Mouse (Mus musculus) urinary bladder, postnatal 36 days (tissue): ENCODE data around the gene Cd300lf.

Experiments
- DNase-seq, 2 experiments: peaks; one replicate each; pipeline ENCODE4 v3.0.0; 2022; ENCODE audit warnings: low spot score in 2 of 2, mixed read lengths in 1 of 2

Cd300lf gene

DNA sequence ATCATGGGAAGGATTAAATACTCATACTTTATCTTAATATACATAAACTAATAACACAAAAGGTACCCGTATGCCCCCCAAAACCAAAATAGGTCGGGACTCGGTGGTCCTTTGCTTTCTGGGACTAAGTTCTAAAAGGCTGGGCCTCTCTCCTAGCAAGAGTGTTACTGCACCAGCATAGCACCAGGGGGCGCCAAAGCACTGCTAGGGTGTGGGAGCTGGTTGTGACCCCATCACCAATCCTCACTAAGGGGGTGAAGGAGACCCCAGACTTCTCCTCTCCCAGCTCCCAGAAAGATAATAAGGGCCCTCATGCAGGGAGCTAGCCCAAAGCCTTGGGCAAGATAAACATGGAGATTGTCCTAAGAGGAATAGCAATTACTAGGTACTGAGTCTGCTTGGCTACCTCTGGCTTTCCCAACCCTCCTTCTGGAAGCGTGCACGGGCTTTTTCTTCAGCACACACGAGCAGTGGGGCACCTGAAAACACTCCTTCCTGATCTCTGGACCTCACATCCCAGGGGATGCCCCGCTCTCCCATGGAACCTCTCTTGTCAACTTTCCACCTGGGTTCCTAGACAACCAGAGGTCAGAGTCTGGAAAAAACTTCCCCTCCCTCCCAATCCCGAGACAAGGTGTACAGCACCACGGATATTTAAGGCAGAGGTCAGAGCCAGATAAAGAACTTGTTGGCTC is 27.2 kb upstream of the Cd300lf start:
- DNase-seq = peak; percentile 74 to 78

DNA sequence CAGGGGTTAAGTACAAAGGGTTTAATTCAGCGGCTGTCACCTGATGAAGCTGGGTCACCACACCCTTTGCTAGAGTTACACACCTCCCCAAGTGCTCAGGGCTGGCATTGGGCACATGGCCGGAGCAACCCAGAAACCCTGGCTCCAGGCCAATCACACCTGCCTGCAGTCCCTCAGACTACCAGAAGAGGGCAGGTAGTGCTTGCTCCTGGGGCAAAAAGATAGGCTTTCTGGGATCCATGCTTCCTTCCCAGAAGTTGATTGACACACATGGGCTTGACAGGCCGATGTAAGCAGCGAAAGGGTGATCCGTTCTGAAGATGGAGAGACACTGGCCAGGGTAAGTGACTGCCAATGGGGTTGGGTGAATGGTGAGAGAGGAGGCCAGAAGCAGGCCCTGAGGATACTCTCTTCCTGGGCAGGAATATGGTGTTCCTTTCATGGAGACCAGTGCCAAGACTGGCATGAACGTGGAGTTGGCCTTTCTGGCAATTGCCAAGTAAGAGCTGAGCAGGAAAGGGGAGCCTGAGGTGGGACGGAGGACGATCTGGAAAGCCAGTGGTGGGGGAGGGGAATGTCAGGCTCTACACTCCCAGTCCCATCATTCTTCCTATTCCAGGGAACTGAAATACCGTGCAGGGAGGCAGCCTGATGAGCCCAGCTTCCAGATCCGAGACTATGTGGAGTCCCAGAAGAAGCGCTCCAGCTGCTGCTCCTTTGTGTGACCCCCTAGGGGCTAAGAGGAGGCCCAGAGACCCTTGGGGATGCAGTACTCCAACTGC is 26.4 kb upstream of the Cd300lf start:
- DNase-seq = peak; percentile 89

DNA sequence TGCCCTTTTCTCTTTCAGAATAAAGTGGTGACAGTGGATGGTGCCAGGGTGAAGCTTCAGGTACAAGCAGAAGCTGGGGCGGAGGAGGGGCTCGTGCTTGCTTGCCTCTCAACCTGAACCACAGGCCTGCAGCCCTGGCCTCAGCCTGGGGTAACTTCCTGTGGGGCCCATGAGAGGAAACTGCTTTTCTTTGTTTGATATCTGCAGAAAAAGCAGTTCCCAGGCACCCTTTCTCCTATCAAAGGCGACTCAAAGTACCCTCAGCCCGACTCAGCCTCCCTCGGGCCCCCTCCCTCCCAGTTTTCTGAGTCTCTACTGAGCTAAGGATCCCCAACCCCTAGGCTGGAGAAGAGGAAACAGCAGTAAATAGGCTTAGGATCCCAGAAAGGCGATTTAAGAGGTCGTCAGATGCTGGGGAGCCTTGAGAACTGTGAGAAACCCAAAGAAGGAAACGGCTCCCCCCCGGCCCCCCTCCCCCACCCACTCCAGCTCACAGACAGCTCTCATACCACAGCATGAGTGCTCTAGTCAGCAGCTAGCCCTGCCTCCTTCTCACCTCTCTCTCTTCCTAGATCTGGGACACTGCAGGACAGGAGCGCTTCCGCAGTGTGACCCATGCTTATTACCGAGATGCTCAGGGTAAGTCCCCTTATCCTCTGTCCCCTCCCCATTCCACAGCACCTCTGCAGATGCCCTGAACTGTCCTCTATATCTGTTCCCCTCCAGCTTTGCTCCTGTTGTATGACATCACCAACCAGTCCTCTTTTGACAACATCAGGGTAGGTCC is 24.3 kb upstream of the Cd300lf start:
- no peak for DNase-seq

DNA sequence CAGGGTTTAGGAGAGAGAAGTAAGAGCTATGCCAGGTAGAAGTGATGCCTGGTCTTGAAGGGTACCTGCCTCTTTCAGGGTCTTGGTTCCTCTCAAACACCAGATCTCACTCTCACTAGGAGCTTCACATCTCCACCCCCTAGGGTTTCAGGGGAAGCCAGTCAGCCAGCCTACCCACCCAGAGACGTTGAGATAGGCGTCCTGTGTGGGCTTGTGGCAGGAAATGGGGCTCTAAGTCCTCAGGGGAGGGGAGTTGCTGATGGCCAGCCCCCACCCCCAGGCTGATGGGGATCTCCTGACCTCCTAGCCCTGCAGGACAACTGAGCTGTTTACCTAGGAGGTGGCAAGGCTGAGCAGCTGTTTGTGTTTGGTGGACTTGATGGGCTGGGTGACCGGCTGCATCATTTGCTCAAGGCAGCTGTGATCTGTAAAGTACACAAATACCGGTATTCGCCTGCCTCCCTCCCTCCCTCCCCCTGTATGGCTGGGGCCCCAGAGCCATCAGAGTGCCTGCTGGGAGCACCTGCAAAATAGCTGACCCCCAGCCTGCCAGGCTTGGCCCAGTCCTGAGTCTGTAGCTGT is 21.4 kb upstream of the Cd300lf start:
- DNase-seq = no peak

DNA sequence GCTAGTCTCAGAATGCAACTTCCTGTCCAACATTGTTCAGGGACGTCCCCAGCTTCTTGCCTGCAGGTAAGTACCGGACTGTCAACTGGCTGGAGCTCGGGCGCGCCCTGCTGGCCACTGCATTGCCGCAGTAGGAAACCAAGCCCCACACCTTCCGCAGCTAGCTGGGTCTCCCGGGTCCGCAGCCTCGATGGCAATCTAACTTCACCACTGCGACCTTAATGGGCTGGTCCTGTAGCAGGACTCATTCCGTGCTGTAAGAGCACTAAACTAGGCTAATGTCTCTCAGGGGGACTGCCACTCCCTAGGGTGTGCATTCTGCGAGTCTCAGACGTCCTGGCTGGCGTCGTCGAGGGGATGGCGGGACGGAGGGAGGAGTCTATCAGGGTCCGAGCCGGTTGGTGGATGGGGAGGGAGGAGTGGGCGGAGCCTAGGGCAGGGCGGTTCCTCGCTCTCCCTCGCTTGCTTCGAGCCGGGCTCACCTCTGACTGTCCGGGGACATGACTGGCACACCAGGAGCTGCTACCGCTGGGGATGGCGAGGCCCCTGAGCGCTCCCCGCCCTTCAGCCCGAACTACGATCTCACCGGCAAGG is 20.0 kb upstream of the Cd300lf start:
- DNase-seq = peak; percentile 68 to 75

DNA sequence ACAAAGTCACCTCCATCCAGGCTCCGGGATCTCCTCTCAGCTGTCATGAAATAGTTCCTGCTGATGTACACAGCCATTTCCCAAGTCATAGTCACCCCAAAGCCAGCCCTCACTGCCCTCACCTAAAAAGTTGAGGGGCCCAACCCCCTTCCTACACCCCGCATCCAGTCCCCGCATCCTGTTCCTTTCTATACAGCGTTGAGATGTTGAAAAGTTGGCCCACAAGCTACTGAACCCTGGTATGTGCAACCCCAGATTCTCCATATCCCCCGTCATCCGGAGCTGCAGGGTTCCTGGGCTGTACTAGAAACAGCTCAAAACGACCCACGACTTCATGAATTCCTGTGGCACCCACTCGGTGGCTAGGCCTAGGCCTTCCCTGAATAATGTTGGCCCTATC is 19.3 kb upstream of the Cd300lf start:
- DNase-seq = no peak

DNA sequence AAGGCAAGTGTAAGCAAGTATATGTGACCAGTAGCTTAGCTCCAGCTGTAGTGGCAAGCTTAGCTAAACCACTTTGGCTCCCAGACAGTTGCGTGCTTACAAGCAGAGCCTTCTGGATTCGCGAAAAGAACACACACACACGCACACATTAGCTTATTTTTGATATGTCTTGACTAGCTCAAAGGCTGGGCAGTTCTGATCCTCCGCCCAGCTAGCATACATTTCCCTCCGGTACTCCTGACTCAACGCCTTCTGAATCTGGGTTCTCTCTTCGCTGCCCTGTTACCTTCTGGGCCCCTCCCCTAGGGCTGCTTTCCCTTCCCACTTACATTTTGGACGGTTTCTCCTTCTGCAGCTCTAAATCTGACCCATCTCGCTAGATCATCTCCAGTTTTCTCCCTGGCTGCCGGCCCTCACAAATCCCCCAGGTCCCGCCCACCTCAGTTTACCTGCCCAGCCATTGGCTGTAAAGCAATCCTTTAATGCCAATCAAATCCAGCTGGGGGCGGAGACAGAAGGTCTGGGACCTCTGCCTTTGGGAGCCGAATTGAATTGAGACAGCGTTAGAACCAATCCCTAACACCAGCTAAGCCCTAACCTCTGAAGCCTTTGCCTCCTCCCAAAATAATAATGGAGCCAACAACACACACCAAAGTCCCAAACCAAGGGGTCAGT is 18.1 kb upstream of the Cd300lf start:
- peak; percentile 23 to 57 for DNase-seq

DNA sequence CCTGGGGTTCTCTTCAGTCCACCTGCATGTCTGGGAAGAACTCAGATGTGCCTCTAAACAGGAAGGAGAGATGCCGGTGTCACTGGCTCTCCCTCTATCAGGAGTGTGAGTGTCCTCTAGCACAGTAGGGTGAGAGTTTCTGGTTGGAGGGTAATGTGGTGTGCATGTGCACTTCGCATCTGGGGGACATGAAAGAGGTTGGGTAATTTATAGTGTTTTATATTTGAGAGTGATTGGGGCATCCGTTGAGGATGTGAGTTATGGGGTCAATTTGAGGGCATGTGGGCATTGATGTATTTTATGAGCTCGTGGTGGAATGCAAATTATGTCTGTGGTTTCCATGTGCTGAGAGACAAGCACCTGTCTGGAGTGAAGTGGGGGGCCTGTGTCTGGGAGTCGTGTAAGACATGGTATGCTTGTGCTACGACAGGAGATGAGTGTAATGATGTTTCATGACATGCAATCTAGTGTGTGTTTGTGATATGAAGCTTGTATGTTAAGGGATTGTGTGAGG is 17.0 kb upstream of the Cd300lf start:
- DNase-seq = no peak

DNA sequence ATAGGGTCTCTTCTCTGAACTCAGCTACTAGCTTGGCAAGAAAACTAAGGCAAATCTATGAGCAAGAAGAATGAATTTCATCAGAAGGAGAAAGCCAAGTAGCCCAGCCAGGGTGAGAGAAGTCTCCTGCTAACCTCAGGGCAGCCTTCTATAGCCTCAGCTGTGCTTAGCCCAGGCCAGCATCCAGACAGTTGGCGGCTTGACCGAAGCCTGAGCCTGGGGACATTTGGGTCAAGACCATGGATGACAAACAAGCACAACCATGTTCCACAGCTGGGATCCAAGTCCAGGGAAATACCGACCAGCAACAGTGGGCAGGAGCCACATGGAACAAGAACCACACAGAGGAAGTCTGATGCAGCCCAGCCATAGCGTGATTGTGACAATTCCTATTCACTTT is 14.0 kb upstream of the Cd300lf start:
- no peak for DNase-seq

DNA sequence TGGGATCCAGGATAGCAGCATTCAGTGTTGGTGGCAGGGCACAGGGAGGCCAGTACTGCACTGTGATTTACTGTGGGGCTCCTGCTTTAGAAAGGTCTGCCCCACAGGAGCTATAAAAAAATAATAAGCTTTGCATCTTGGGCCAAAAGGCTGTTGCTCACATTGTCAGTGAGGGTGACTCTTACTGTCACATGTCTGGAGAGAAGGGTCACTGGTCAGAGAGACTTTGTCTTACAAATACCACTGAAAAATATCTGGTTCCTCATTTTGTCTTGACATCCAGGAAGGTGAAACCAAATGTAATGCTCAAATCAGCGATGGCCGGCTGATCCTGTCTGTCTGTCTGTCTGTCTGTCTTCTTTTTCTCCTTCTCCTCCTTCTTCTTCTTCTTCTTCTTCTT is 8.2 kb upstream of the Cd300lf start:
- no peak for DNase-seq

DNA sequence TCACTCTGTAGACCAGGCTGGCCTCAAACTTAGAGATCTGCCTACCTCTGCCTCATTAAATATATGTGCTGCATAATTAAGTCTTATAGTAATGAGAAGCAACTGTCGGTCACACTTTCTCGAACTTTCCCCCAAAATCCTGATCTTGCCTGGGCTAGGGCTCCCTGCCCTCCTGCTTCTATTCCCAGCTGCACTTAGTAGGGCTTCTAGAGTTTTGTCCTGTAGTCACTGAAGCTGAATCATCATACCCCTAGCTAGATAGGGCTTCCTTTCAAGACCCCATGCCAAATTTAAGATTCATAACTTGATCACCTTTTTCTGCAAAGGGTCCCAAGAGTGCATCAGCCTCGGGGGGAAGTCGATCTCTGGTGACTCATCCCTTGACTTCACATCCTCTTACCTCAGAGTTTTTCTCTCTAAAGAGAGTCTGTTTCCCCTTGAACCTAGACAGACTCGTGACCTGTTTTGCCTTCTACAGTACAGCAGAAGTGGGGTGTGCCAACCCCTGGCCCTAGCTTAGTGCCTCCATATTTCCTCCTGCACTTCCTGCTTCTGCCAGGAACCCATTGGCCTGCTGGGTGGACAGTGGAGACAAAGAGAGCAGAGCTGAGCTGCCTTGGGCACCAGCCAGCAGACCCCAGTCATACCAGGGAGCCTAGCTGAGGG is 4.9 kb upstream of the Cd300lf start:
- no peak for DNase-seq

DNA sequence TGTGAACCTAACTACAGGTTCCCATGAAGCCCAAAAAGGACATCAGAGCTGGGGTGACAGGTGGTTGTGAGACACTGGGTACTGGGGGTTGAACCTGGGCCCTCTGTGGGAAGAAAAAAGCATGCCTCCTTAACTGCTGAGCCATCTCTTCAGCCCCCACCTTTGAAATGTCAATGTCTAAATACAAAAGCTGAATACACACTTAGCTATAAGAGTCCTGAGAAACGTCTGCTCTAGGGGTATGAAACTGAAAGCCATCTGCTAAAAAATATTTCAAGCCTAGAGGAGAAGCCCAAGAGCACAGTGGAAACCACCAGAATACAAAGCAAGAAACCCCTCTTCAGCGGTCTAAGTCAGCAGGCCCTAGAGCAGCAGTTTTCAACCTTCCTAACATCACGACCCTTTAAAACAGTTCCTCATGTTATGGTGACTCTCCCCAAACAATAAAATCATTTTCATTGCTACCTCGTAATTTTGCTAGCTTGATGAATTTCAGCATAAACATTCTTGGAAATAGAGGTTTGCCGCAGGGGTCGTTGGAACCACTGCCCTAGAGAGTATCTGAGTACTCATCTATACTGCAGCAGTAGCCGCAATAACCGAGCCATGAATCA is 1.9 kb downstream of the Cd300lf start:
- no peak for DNase-seq

DNA sequence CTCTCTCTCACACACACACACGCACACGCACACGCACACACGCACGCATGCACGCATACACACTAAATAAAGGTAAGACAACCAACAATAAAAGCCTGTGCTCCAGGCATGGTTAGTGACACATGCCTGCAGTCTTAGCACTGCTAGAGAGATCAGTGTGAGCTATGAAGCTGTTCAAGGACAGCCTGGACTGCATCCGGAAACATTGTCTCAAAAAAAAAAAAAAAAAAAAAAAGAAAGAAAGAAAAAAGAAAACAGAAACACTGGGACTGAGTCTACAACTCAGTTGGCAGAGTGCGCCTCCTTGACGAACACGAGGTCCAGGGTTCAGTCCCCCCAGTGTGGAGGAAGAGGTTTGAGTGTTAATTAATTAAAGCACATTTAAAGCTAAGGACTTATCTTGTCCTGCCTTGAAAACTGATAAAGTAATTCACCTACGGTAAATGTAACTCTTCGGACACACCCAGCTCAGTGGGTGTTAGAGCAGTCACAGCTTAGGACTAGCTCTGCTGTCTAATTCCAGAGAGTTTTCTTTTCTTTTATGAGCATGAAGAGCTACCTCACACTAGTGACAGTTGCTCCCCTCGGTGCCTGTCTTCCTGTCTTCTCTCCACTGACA is 4.2 kb downstream of the Cd300lf start:
- DNase-seq = no peak

DNA sequence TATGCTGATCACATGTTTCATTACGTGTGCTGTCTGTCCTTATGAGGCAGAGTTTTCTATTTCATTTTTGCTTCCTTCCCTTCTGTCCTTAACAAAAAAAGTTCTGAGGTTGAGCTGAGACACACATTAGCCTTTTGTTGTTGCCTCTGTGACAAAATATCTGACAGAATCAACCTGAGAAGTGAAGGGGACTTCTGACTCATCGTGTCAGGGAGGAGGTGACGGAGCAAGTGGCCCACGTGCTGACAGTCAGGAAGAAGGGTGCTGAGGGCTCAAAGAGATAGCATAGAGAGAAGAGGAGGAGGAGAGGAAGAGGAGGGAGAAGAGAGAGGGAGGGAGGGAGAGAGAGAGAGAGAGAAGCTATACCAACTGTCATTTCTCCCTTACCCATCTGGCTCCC is 5.3 kb downstream of the Cd300lf start:
- DNase-seq = no peak

DNA sequence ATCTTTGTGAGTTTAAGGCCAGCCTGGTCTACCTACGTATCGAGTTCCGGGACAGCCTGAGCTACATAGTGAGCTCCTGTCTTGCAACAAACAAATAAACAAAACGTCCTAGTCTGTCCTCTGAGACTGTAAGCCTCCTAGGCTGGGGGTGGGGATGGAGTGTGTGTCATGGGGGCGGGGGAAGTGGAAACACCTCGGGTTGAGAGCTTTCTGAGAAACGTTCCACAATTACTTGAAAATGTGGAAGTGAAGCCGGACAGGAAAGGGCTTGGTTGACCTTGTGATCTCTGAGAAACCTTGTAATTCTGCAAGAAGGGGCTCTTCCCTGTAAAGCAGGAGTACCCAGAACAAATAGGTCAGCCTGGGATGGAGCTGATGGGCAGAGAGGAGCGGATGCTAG is 14.4 kb downstream of the Cd300lf start:
- DNase-seq = no peak

DNA sequence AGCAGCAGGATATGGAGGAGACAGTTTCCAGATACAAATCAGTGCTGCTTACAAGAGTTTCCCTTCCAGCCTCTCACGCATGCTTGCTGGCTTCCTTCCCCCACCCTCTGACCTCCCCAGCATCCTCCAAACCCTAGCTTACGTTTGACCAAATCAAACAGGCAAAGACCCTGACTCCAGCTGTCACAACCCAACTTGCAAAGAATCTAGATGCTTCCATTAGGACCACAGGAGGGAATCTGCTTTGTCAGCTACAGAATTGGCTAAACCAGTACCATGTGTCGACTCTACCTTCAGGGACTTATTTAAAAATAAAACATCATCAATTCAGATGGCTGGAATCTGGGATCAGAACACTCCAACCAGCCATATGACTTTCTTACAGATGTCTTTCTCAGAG is 21.6 kb downstream of the Cd300lf start:
- no peak for DNase-seq

DNA sequence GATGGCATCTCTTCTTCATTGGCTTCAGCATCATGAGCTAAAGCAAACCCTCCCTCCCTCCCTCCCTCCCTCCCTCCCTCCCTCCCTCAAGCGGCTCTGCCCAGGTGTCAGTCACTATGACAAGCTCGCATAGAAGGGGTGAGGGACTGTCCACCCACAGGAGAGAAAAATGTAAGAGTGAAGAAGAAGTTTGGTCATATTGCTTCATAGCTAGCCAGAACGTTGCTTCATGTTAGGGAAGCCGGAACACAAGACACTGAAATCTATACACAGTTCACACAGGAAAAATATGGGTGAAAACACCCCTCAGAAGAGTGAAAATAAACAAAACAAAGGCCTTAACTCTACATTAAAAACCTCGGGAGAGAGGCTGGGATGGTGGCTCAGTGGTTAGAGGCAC is 23.5 kb downstream of the Cd300lf start:
- no peak for DNase-seq

DNA sequence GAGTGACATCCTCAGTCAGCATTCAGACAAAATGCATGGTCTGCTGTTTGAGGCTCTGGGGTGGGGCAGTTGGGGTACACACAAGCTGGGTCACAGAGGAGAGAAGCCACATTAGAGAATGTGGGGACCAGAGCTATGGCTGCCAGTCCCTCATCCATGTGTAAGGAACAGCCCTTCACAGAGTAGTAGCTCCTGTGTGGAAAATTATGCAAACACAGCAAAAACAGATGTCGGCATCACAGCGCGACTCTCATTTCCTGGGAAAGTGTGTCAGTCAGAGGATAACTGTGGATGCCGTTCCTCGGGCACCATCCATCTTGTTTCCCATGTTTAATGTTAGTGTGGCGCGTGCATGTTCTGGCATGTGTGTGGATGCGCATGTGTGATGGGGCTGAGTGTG is 25.6 kb downstream of the Cd300lf start:
- DNase-seq = no peak

DNA sequence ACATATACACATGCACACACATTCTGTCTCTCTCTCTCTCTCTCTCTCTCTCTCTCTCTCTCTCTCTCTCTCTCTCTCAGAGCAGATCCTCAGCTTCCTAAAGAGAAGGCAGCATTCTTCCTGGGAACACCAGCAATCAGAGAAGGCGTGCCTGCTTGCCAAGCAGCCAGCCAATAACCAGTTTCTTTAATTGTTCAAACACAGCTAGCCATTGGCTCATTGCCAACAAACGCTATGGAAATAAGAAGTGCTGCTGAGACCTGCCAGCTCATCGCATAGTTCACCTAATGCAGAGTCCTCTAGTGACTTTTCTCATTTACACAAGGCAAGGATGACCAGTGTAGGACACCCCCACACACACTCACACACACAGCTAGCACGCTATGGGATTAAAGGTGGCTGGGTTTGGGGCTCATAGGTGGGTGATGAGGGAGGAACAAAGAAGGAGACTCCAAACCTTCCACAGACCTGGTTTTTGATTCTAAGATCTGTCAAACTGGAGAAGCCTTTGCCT is 26.3 kb downstream of the Cd300lf start:
- no peak for DNase-seq
